Mouse (Mus musculus): ENCODE results near the gene 2610528J11Rik. TPM values are rescaled to one million over a fixed set of nuclear protein-coding genes. Genes with fewer than 3 reads are reported as not detected.
A peak's percentile ranks its signal among the peaks of the same experiment; 100 is the strongest.
"Not testable (repeated sequence)": the region's sequence is repeated elsewhere in the genome, so short reads cannot be mapped to it uniquely, and the experiment has no call there.

The 2610528J11Rik gene
- polyA plus RNA-seq (2016; fragmentation: Nextera tagmentation; extraction: Ambion mirVana): 0.27 and 0.31 TPM in 2 replicates

DNA sequence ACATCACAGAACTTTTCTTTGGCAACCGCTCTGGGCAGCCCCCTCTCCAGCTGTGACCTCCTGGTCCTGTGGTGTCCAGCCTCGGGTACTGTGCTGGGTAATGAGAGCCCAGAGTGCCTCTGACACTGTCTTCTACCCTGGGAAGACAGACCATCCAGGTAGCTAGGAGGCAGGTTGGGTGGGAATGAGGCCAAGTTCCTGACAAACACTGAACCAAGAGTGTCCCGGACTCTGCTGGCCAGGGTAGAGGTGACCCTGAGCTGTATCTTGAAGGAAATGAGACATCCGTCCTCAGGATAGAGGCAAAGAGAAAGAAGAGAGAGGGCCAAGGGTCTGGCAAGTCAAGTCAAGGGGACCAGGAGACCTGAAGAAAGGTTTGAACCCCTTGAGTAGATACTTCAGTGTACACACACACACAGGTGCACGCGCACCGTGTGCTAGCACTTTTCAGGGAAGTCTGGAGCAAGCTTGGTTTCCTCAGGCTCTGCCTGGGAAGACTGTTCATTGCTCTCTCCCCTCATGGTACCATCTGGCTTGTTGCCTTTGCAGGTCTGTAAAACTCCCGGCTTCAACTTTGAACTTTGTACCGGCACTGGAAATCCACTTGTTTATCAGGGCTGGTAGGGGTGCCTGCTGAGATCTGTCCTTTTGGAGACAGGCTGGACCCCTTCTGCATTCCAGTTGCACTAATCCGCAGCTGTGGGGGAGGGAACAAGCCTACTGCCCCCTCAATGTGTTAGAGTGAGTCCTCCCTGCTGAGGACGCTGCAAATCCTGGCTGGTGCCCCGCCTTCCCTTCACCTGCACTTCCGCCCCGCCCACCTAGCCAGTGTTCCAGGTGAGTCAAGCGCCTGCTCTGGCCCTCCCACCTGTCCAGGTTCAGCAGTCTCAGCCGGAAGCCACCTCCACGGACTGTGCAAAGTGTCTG is at the start of gene 2610528J11Rik:
TSS of gene 2610528J11Rik (plus strand) at position 592 of the 927 bp plus-strand sequence.
- no peak for ATAC-seq (ENCODE audit: insufficient number of reproducible peaks, low FRiP score)
- Histone ChIP-seq H3K4me3 (no peak within 1 kb of the TSS), H3K9me3 (replicated peaks) (no peaks in the 10 kb centered on the region), H3K4me2 (no peak within 1 kb of the TSS), H3K27ac (ENCODE audit: poor library complexity, severe bottlenecking) (no peak within 1 kb of the TSS), H3K4me1 (replicated peaks) (no peaks in the 10 kb centered on the region), H3K36me3 (no peaks in the 10 kb centered on the region), H3K9ac (no peak within 1 kb of the TSS), H3K27me3 (replicated peaks) (0 out of 2 replicates have a peak, but pooled peaks cover 9% of the 10 kb centered on the region)
- WGBS: 37% methylated on average over 17 of the region's 17 CpGs

- ATAC-seq (ENCODE audit: insufficient number of reproducible peaks, low FRiP score): peak; percentile 89
- peak within 1 kb of the TSS; percentile 43 for H3K4me3 ChIP-seq
- 55% methylated on average over 8 of the region's 8 CpGs for WGBS
- H3K9ac ChIP-seq: peak within 1 kb of the TSS; percentile 16; the same call in 1 of the 2 replicates
- H3K4me2 ChIP-seq: peak within 1 kb of the TSS; percentile 58
- peaks cover 13% of the 10 kb centered on the region for H3K4me1 ChIP-seq (replicated peaks)
- no peaks in the 10 kb centered on the region for H3K27me3 ChIP-seq (replicated peaks)
- H3K27ac ChIP-seq (ENCODE audit: poor library complexity, severe bottlenecking): peak within 1 kb of the TSS; percentile 75; the same call in 1 of the 2 replicates
- H3K36me3 ChIP-seq: no peaks in the 10 kb centered on the region
- no peaks in the 10 kb centered on the region for H3K9me3 ChIP-seq (replicated peaks)
These were observed 37.1 kb upstream of the 2610528J11Rik start, which contains the start of gene Tie1 for GRCm38 (mm10) chr4:118489717-118490132. Gene Tie1, minus strand, starts transcription at chr4:118490061.

- Histone ChIP-seq H3K4me3 (no peak overlapping the region), H3K27me3 (replicated peaks) (no peaks in the 10 kb centered on the region), H3K4me1 (replicated peaks) (peaks cover 10% of the 10 kb centered on the region), H3K4me2 (no peak overlapping the region), H3K9me3 (replicated peaks) (no peaks in the 10 kb centered on the region), H3K9ac (no peak overlapping the region), H3K27ac (ENCODE audit: poor library complexity, severe bottlenecking) (no peak overlapping the region), H3K36me3 (no peaks in the 10 kb centered on the region)
- ATAC-seq (ENCODE audit: insufficient number of reproducible peaks, low FRiP score): no peak
- 68% methylated on average over 10 of the region's 10 CpGs for whole genome bisulfite sequencing
These were observed 36.3 kb upstream of the 2610528J11Rik start for GRCm38 (mm10) chr4:118490461-118490860.

DNA sequence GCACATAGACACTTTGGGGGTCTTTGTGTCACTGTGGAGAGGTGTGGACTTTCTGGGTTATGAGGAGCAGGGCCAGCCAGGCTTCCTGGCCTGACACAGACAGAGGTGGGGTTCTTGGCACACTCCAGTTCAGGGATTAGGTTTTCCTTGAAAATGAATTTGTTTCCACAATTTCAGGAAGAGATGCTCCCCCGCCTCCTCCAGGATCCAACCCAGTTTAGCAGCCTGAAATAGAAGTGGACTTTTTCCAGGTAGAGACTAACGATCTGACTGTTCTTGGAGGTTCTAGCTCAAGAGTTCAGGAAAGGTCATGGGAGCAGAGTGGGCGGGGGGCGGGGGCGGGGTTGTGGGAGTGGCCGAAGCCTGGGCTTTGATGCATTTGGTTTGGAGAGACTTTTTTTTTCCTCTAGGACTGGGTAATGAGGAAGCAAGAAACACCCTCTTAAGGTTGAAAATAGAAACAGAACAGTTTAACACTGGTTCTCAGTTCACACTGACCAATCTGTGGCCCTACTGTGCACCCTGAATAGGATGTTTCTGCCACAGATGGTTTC is 26.6 kb upstream of the 2610528J11Rik start:
- Histone ChIP-seq H3K4me3 (no peak overlapping the region), H3K27me3 (replicated peaks) (0 out of 2 replicates have a peak, but pooled peaks cover 2% of the 10 kb centered on the region), H3K4me1 (replicated peaks) (no peaks in the 10 kb centered on the region), H3K4me2 (no peak overlapping the region), H3K9me3 (replicated peaks) (no peaks in the 10 kb centered on the region), H3K27ac (ENCODE audit: poor library complexity, severe bottlenecking) (no peak overlapping the region), H3K9ac (no peak overlapping the region), H3K36me3 (no peaks in the 10 kb centered on the region)
- WGBS: 48% methylated on average over 6 of the region's 6 CpGs
- ATAC-seq (ENCODE audit: insufficient number of reproducible peaks, low FRiP score): no peak

DNA sequence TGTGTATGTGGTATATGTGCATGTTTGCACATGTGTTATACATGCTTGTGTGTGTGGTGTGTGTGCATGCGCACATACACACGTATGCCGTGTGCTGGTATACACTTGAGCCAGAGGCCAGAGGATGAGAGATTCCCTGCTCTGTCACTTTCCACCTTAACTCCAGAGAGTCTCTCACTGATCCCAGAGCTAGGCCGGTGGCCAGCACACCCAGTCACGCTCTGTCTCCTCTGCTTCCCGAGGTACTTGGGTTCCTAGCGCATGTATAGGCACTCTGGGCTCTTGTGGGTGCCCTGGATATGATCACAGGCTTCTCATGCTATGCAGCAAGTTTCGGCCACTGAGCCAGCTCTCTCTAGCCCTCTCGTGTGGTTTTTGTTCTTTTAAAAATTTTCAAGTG is 26.0 kb upstream of the 2610528J11Rik start:
- Histone ChIP-seq H3K4me3 (no peak overlapping the region), H3K27me3 (replicated peaks) (0 out of 2 replicates have a peak, but pooled peaks cover 2% of the 10 kb centered on the region), H3K9me3 (replicated peaks) (no peaks in the 10 kb centered on the region), H3K9ac (no peak overlapping the region), H3K4me2 (no peak overlapping the region), H3K27ac (ENCODE audit: poor library complexity, severe bottlenecking) (no peak overlapping the region), H3K4me1 (replicated peaks) (no peaks in the 10 kb centered on the region), H3K36me3 (no peaks in the 10 kb centered on the region)
- 71% methylated on average over 9 of the region's 9 CpGs for WGBS
- ATAC-seq (ENCODE audit: insufficient number of reproducible peaks, low FRiP score): no peak

DNA sequence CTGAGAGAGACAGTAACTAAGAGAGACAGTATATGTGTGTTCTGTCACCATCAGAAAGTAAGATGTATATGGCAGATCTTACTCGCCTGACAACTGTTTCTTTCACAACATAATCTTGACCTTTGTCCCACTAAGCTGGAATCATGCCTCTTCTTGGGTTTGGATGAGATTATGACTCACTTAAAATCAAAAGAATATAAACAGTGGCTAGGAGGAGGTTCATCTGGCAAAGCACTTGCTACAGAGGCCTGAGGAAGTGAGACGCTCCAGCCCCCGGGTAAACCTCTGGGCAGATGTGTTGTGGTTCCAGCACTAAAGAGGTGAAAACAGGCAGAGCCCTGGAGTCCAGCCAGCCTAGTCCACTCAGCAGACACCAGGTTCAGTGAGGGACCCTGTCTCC is 21.2 kb upstream of the 2610528J11Rik start:
- no peak overlapping the region for H3K27ac ChIP-seq (ENCODE audit: poor library complexity, severe bottlenecking)
- H3K9ac ChIP-seq: no peak overlapping the region
- no peaks in the 10 kb centered on the region for H3K27me3 ChIP-seq (replicated peaks)
- H3K4me2 ChIP-seq: no peak overlapping the region
- no peaks in the 10 kb centered on the region for H3K36me3 ChIP-seq
- no peak overlapping the region for H3K4me3 ChIP-seq
- H3K4me1 ChIP-seq (replicated peaks): no peaks in the 10 kb centered on the region
- 57% methylated on average over 3 of the region's 3 CpGs for WGBS
- no peak for ATAC-seq (ENCODE audit: insufficient number of reproducible peaks, low FRiP score)
- no peaks in the 10 kb centered on the region for H3K9me3 ChIP-seq (replicated peaks)

GRCm38 (mm10) chr4:118507171-118507570 is 19.6 kb upstream of the 2610528J11Rik start:
- H3K9me3 ChIP-seq (replicated peaks); H3K27ac ChIP-seq (ENCODE audit: poor library complexity, severe bottlenecking); H3K4me1 ChIP-seq (replicated peaks); ATAC-seq (ENCODE audit: insufficient number of reproducible peaks, low FRiP score); H3K4me3 ChIP-seq; H3K27me3 ChIP-seq (replicated peaks); H3K9ac ChIP-seq; H3K4me2 ChIP-seq; H3K36me3 ChIP-seq: not testable (repeated sequence)
- WGBS: 74% methylated on average over 1 of the region's 1 CpGs

GRCm38 (mm10) chr4:118509050-118509449 is 17.7 kb upstream of the 2610528J11Rik start:
- Histone ChIP-seq H3K4me2 (no peak overlapping the region), H3K4me1 (replicated peaks) (0 out of 2 replicates have a peak, but pooled peaks cover 3% of the 10 kb centered on the region), H3K9me3 (replicated peaks) (no peaks in the 10 kb centered on the region), H3K4me3 (no peak overlapping the region), H3K36me3 (no peaks in the 10 kb centered on the region), H3K27ac (ENCODE audit: poor library complexity, severe bottlenecking) (no peak overlapping the region), H3K27me3 (replicated peaks) (no peaks in the 10 kb centered on the region), H3K9ac (no peak overlapping the region)
- 22% methylated on average over 6 of the region's 6 CpGs for WGBS
- no peak for ATAC-seq (ENCODE audit: insufficient number of reproducible peaks, low FRiP score)

DNA sequence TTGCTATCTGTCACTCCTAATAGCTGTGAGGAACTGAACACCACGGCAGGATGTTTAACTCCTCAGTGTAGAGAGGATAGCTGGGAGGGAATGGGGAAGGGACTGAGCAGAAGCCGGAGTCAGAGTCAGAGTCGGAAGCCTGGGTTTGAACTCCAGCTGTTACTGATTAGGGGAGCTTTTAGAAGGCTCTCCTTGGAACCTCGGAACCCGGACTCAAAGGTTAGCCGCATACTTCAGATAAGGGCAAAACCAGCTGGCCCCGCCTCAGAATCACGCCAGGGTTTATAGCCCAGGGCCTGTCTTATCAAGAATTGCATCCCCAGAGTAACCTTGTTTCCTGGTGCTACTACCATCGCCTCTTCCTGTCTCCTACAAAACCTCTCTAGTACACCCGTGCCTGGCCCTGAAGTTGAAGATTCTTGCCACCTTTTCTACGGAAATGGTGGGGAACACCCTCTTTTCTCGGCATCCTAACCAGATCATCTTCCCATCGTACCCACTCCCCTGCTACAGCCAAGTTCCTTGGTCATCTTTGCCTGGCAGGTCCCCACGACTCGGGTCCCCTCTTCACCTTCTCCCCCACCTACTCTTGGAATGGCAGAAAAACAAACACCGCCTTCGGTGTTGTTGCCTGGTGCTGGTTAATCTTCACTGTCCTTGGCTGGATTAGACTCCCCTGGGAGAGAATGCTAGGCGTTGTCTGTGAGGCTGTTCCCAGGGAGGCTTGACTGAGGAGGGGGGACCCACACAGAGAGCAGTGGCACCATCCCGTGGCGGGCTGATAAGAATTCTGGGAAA is 9.9 kb upstream of the 2610528J11Rik start:
- no peaks in the 10 kb centered on the region for H3K9me3 ChIP-seq (replicated peaks)
- peak; percentile 42; the same call in 1 of the 2 replicates for ATAC-seq (ENCODE audit: insufficient number of reproducible peaks, low FRiP score)
- H3K4me3 ChIP-seq: peak overlapping the region; percentile 5; the same call in 1 of the 2 replicates
- H3K9ac ChIP-seq: no peak overlapping the region
- H3K27ac ChIP-seq (ENCODE audit: poor library complexity, severe bottlenecking): no peak overlapping the region
- H3K36me3 ChIP-seq: no peaks in the 10 kb centered on the region
- peak overlapping the region; percentile 50 for H3K4me2 ChIP-seq
- peaks cover 15% of the 10 kb centered on the region; the same call in 1 of the 2 replicates for H3K27me3 ChIP-seq (replicated peaks)
- 4% methylated on average over 20 of the region's 20 CpGs for WGBS
- H3K4me1 ChIP-seq (replicated peaks): peaks cover 20% of the 10 kb centered on the region

GRCm38 (mm10) chr4:118517497-118518146 is 9.2 kb upstream of the 2610528J11Rik start:
- peaks cover 15% of the 10 kb centered on the region; the same call in 1 of the 2 replicates for H3K27me3 ChIP-seq (replicated peaks)
- H3K27ac ChIP-seq (ENCODE audit: poor library complexity, severe bottlenecking): no peak overlapping the region
- no peak overlapping the region for H3K9ac ChIP-seq
- 39% methylated on average over 16 of the region's 16 CpGs for WGBS
- no peak overlapping the region for H3K4me3 ChIP-seq
- H3K36me3 ChIP-seq: no peaks in the 10 kb centered on the region
- H3K4me1 ChIP-seq (replicated peaks): peaks cover 20% of the 10 kb centered on the region
- no peak; the same call in 1 of the 2 replicates for ATAC-seq (ENCODE audit: insufficient number of reproducible peaks, low FRiP score)
- H3K9me3 ChIP-seq (replicated peaks): no peaks in the 10 kb centered on the region
- H3K4me2 ChIP-seq: peak overlapping the region; percentile 50
